Mouse (Mus musculus) embryonic facial prominence, embryonic 10.5 days (tissue): ENCODE data around the gene Nrgn. TPM values are rescaled to one million over a fixed set of nuclear protein-coding genes. Genes with fewer than 3 reads are reported as not detected.

ENCODE experiments used
- DNase-seq: peaks from one replicate; pipeline ENCODE4 v3.0.0-alpha.2; 2017; ENCODE audit warnings: low spot score
- H3K27ac ChIP-seq: fragments of 300-500 bp; sonication (generic); replicated peaks from 2 replicates; pipeline ENCODE4 v1.5.1; 2016; ENCODE audit warnings: mild to moderate bottlenecking
- H3K27me3 ChIP-seq: fragments of 300-500 bp; sonication (generic); replicated peaks from 2 replicates; pipeline ENCODE4 v1.6.1; 2016; ENCODE audit warnings: low read depth, mild to moderate bottlenecking; ENCODE audit not compliant: poor library complexity, severe bottlenecking
- H3K36me3 ChIP-seq: fragments of 300-500 bp; sonication (generic); replicated peaks from 2 replicates; pipeline ENCODE4 v1.6.1; 2016; ENCODE audit warnings: mild to moderate bottlenecking, moderate library complexity
- H3K4me1 ChIP-seq: fragments of 300-500 bp; sonication (generic); 2 replicates; pipeline ENCODE4 v1.6.1; 2016
- H3K4me3 ChIP-seq: fragments of 300-500 bp; sonication (generic); 2 replicates; pipeline ENCODE4 v1.5.1; 2016; ENCODE audit warnings: mild to moderate bottlenecking, moderate library complexity
- H3K9me3 ChIP-seq: fragments of 300-500 bp; sonication (generic); 2 replicates; pipeline ENCODE4 v1.6.1; 2016; ENCODE audit warnings: mild to moderate bottlenecking
- WGBS: fragments of 180-500 bp; shearing (Covaris S2); methylation state at CpG from one replicate; pipeline ENCODE4 v1.1.7; 2016; 5-methylcytosine and 5-hydroxymethylcytosine counted together
- polyA plus RNA-seq: library from polyadenylated mRNA; unstranded; fragments of >200 nt; fragmentation: Nextera tagmentation; extraction: Ambion mirVana; gene quantifications from 2 replicates; pipeline ENCODE4 v1.2.1, GENCODE M21; 2016

Gene Nrgn
- 0.48 and 1.0 TPM in 2 replicates for polyA plus RNA-seq

DNA sequence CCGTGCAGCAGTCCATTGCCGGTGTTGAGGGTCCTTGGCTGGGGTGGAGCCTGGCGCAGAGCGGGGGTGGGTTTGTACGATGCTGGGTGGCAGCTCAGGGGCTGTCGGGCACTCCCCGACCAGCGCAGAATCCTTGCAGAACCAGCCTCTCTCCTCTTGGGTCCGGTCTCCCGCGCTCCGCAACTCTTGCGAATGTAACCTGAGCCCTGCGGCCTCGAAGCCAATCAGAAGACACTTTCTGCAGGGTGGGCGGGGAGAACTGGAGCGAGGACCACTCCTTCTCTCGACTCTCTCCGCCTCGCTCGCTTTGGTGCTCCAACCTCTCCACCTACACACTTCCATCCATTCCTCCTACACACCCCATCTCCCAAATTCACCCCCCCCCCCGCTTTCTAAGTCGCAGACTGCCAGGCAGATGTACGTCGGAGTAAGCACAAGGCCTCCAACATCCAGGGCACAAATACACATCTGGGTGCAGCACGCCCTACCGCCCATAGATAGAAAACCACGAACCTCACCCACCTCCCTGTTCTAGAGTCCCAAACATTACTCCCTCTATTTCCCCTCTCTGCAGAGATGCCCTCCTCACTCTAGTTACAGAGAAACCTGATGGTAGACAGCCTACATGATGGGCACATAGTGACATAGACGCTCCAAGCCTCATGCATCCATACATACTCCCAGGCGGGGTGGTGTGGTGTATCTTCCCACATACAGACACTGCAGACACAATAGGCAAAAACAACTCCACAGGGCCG is at the start of gene Nrgn:
Gene Nrgn (minus strand): TSS at position 369 of the 758 bp plus-strand sequence.
- H3K27me3 ChIP-seq, result peaks cover 95% of the 10 kb centered on the region
- peak; percentile 90 for DNase-seq
- H3K9me3 ChIP-seq, result no peaks in the 10 kb centered on the region
- no peak within 1 kb of the TSS for H3K27ac ChIP-seq
- H3K4me3 ChIP-seq, result peak within 1 kb of the TSS; percentile 60
- H3K4me1 ChIP-seq, result peaks cover 31% of the 10 kb centered on the region
- H3K36me3 ChIP-seq, result no peaks in the 10 kb centered on the region
- 4% methylated on average over 31 of the region's 31 CpGs for WGBS

DNA sequence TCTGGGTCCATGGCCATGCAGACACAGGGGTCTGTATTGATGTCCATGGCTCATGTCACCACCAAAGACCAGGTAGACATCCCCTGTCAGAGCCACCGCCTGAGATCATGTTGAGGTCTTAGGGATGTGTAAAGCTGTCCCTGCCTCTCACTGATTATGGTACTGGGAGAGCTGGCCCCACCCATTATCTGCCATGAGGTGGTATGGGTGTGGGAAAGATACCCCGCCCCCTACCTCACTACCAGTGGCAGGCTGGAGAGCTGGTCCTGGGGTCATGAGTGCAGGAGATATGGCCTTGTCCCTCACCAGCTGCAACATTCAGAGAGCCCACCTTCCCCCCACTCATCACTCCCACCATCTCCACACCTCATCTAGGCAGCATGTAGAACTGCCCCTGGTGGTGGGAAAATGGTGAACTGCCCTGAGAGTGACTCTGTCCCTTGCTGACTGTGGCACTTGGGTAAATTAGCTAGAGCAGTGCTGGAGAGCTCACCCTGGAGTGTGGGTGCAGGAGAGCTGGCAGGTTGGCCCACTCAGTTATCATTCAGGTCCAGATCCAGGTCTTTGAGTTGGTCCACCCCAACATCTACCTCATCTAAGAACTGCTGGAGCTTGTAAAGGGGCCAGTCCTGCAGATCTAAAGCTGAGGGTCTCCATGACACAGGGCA is 48.0 kb upstream of the Nrgn start:
- H3K27ac ChIP-seq, result no peak overlapping the region
- no peak for DNase-seq
- H3K27me3 ChIP-seq, result no peaks in the 10 kb centered on the region
- no peaks in the 10 kb centered on the region for H3K4me1 ChIP-seq
- H3K36me3 ChIP-seq, result no peaks in the 10 kb centered on the region
- H3K4me3 ChIP-seq, result no peak overlapping the region
- H3K9me3 ChIP-seq, result no peaks in the 10 kb centered on the region
- WGBS, result 87% methylated on average over 2 of the region's 2 CpGs

- Histone ChIP-seq H3K4me3 (no peak overlapping the region), H3K9me3 (no peaks in the 10 kb centered on the region), H3K27ac (no peak overlapping the region), H3K4me1 (no peaks in the 10 kb centered on the region), H3K36me3 (no peaks in the 10 kb centered on the region), H3K27me3 (no peaks in the 10 kb centered on the region)
- WGBS, result 88% methylated on average over 2 of the region's 2 CpGs
- DNase-seq, result no peak
These were observed 45.9 kb upstream of the Nrgn start for GRCm38 (mm10) chr9:37598637-37599036.

- H3K9me3 ChIP-seq, result no peaks in the 10 kb centered on the region
- no peak overlapping the region for H3K27ac ChIP-seq
- peaks cover 6% of the 10 kb centered on the region; the same call in 1 of the 2 replicates for H3K4me1 ChIP-seq
- DNase-seq, result no peak
- WGBS, result 80% methylated on average over 1 of the region's 1 CpGs
- H3K27me3 ChIP-seq, result no peaks in the 10 kb centered on the region
- no peak overlapping the region for H3K4me3 ChIP-seq
- H3K36me3 ChIP-seq, result no peaks in the 10 kb centered on the region
These were observed 42.9 kb upstream of the Nrgn start for GRCm38 (mm10) chr9:37595570-37595969.

DNA sequence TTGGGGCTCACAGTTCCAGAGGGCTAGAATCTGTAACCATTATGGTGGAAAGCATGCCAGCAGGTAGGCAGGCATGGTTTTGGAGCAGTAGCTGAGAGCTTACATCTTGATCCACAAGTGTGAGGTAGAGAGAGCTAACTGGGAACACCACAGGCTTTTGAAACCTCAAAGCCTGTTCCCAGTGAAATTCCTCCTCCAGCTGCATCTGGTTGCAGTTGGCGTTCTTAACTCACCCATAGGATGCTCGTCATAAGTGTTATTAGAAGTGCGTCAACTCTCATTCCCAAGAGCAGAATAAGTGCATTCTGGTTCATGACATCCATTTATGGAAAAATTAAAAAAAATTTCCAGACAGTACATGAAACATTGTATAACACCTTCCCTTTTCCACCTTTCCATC is 41.0 kb upstream of the Nrgn start:
- peaks cover 6% of the 10 kb centered on the region; the same call in 1 of the 2 replicates for H3K4me1 ChIP-seq
- H3K27me3 ChIP-seq, result no peaks in the 10 kb centered on the region
- WGBS, result 85% methylated on average over 3 of the region's 3 CpGs
- no peaks in the 10 kb centered on the region for H3K36me3 ChIP-seq
- H3K9me3 ChIP-seq, result no peaks in the 10 kb centered on the region
- no peak overlapping the region for H3K4me3 ChIP-seq
- no peak overlapping the region for H3K27ac ChIP-seq
- DNase-seq, result no peak

GRCm38 (mm10) chr9:37592633-37593032 is 39.9 kb upstream of the Nrgn start:
- Histone ChIP-seq H3K4me1 (peaks cover 6% of the 10 kb centered on the region; the same call in 1 of the 2 replicates), H3K27me3 (no peaks in the 10 kb centered on the region), H3K36me3 (no peaks in the 10 kb centered on the region), H3K27ac (no peak overlapping the region), H3K4me3 (no peak overlapping the region), H3K9me3 (no peaks in the 10 kb centered on the region)
- 59% methylated on average over 6 of the region's 6 CpGs for WGBS
- no peak for DNase-seq

GRCm38 (mm10) chr9:37592025-37592424 is 39.3 kb upstream of the Nrgn start:
- H3K27ac ChIP-seq, result no peak overlapping the region
- no peak for DNase-seq
- H3K36me3 ChIP-seq, result no peaks in the 10 kb centered on the region
- H3K4me3 ChIP-seq, result no peak overlapping the region
- H3K9me3 ChIP-seq, result no peaks in the 10 kb centered on the region
- no peaks in the 10 kb centered on the region for H3K27me3 ChIP-seq
- WGBS, result 76% methylated on average over 2 of the region's 2 CpGs
- H3K4me1 ChIP-seq, result peaks cover 6% of the 10 kb centered on the region; the same call in 1 of the 2 replicates

- DNase-seq, result no peak
- Histone ChIP-seq H3K36me3 (no peaks in the 10 kb centered on the region), H3K27ac (no peak overlapping the region), H3K27me3 (no peaks in the 10 kb centered on the region), H3K4me1 (peaks cover 6% of the 10 kb centered on the region; the same call in 1 of the 2 replicates), H3K4me3 (no peak overlapping the region), H3K9me3 (no peaks in the 10 kb centered on the region)
- 83% methylated on average over 4 of the region's 4 CpGs for WGBS
These were observed 37.7 kb upstream of the Nrgn start for GRCm38 (mm10) chr9:37590381-37590780.

GRCm38 (mm10) chr9:37586718-37587117 is 34.0 kb upstream of the Nrgn start:
- WGBS, result 78% methylated on average over 4 of the region's 4 CpGs
- H3K9me3 ChIP-seq, result no peaks in the 10 kb centered on the region
- no peak overlapping the region for H3K4me3 ChIP-seq
- no peaks in the 10 kb centered on the region for H3K36me3 ChIP-seq
- no peak for DNase-seq
- H3K27ac ChIP-seq, result no peak overlapping the region
- no peaks in the 10 kb centered on the region for H3K4me1 ChIP-seq
- H3K27me3 ChIP-seq, result no peaks in the 10 kb centered on the region

GRCm38 (mm10) chr9:37583594-37583993 is 30.9 kb upstream of the Nrgn start:
- WGBS, result 86% methylated on average over 5 of the region's 5 CpGs
- no peak for DNase-seq

GRCm38 (mm10) chr9:37576436-37576930 is 23.8 kb upstream of the Nrgn start:
- no peaks in the 10 kb centered on the region for H3K36me3 ChIP-seq
- peak; percentile 12 for DNase-seq
- H3K4me3 ChIP-seq, result peak overlapping the region; percentile 27; the same call in 1 of the 2 replicates
- H3K4me1 ChIP-seq, result peaks cover 7% of the 10 kb centered on the region
- H3K27me3 ChIP-seq, result no peaks in the 10 kb centered on the region; the same call in 1 of the 2 replicates
- 29% methylated on average over 14 of the region's 14 CpGs for WGBS
- H3K27ac ChIP-seq, result no peak overlapping the region; the same call in 1 of the 2 replicates
- no peaks in the 10 kb centered on the region for H3K9me3 ChIP-seq

More at GRCm38 (mm10) chr9:37583594-37583993, 30.9 kb upstream of the Nrgn start:
- H3K4me3 ChIP-seq, result no peak overlapping the region
- H3K27me3 ChIP-seq, result no peaks in the 10 kb centered on the region
- no peaks in the 10 kb centered on the region for H3K9me3 ChIP-seq
- H3K4me1 ChIP-seq, result no peaks in the 10 kb centered on the region
- no peak overlapping the region for H3K27ac ChIP-seq
- no peaks in the 10 kb centered on the region for H3K36me3 ChIP-seq

DNA sequence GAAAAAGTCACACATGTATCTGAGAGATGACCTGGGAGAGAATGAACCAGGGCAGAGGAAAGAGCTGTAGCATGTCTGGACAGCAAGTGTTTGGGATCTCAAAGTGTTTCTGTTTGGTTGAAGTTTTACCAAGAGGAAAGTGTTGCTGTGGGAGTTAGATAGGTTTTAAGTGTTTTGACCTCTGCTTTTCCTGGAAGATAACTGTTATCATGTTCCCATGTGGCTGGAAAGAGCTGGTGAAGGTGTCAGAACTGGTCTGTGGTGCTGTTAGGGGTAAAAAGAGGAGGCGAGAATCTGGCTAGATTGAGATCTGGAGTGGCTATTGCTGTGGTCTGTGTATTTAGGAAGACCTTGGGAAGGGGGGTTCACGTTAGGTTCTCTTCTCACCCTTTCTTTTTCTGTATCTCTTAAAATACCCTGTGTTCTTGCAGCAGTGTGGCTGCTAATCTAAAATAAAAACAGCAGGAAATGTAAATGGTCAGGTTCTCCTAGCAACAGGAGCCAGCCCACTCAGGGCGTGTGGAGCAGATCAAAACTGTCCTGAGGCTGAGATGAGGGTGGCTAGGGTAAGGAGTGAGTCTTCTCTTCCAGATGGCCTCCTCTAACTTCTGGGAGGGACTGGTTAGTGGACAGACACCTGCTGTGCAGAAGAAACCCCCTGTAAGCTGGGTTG is 19.6 kb upstream of the Nrgn start:
- no peak for DNase-seq
- Histone ChIP-seq H3K9me3 (no peaks in the 10 kb centered on the region), H3K27me3 (peaks cover 11% of the 10 kb centered on the region; the same call in 1 of the 2 replicates), H3K4me3 (no peak overlapping the region), H3K36me3 (no peaks in the 10 kb centered on the region), H3K4me1 (peaks cover 22% of the 10 kb centered on the region), H3K27ac (no peak overlapping the region)
- 69% methylated on average over 3 of the region's 3 CpGs for WGBS
